Mouse (Mus musculus) erythroid progenitor cell, adult 5-6 weeks (primary cell): ENCODE data around the gene Kptn. TPM values are rescaled to one million over a fixed set of nuclear protein-coding genes. Genes with fewer than 3 reads are reported as not detected.

Experiments
- ATAC-seq: replicated peaks from 2 replicates; pipeline ENCODE4 v1.8.0; 2016; ENCODE audit warnings: moderate number of reproducible peaks, mild to moderate bottlenecking, moderate TSS enrichment, inconsistent platforms; ENCODE audit not compliant: poor library complexity, low FRiP score, severe bottlenecking
- total RNA-seq, 2 experiments: library from RNA; stranded (forward) in 1 of 2; stranded (reverse) in 1 of 2; fragments of 150-400 nt in 1 of 2; fragments of 186-747, 209-891 nt in 1 of 2; gene quantifications; 2 replicates each; pipeline versions ENCODE4 v1.2.3 to v1.2.4; 2015 to 2017; ENCODE audit warnings: low replicate concordance in 2 of 2

Kptn gene
- total RNA-seq, 2 experiments from 2014 or later: 2.9 to 5.2 TPM

DNA sequence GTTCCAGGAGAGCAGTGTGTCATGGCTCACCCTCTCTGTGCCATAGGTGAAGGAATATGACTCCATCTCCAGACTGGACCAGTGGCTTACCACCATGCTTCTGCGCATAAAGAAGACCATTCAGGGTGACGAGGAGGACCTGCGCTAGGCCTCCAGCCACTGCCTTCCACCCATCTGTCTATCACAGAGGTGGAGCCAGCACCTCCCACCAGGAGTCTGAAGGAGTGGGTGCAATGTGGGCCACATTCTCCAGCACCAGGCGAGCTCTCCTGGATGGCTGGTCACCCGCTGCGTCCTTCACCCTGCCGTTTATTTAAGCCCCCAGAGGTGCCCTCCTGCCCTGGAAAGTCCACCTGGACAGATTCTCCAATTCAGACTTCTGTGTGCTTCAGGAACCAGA is 3.3 kb upstream of the Kptn start:
- ATAC-seq: no peak

DNA sequence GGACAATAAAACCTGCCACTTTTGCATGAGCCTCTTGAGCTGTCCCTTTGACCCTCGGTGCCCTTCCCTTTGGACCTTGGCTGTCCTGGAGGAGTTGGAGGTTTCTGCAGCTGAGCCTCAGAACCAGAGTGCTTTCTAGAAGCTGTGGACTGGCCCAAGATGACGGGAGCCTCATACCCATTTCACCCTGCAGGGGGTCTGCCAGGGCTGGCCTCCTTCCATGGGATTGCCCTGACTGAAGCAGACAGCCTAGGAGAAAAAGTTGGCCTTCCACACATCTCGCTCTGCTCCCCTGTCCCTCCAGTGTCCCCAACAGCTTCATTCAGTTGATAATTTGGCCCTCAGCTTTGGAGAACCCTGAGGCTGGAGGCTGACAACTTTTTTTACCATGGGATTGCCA is 2.6 kb upstream of the Kptn start:
- no peak for ATAC-seq

DNA sequence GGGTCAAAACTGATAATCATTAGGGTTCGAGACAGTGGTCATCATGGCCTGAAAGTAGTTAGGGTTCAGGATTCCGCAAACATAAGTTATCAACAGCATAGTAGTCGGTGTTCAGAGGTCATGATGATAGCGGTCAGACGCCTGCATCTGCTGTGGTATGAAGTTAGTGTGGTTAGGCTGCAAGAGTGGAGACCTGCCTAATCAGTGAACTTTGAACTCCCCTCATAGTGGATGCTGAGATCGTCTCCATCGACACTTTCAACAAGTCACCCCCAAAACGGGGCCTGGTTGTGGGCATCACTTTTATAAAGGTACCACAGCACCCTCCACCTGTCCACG is 536 bp downstream of the Kptn start:
- no peak for ATAC-seq

DNA sequence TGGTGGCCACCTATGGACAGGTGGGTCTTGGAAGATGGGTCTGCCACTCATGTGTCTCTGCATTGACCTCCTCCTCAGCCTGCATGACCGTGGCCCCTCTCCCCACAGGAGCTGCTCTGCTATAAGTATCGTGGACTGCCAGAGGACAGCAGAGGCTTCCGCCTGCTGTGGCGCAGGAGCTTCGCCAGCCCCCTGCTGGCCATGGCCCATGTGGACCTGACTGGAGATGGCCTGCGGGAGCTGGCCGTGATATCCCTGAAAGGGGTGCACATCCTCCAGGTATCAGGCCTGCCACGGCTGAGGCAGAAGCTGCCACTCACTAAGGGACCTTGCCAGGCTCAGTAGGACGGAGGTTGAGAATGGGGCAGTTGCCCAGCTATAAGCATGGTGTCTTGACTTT is 6.1 kb downstream of the Kptn start:
- no peak for ATAC-seq

DNA sequence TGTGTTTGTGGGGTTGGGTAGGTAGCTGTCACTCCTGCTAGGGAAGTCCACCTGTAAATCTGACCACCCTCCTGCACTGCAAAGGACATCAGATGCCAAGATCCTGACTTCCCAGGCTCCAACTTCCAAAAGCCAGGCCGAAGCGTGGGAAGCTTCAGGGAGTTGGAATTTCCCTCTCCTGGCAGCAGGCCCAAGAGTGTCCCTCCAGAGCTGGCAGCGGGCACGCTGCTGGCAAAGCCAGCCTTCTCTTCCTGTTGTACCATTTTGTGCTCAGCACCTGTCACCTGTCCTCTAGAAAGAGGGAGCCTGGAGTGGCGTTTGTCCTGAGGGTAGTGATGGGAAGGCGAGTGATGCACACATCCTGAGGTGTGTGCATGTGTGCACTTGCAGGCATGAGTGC is 8.6 kb downstream of the Kptn start:
- no peak for ATAC-seq

DNA sequence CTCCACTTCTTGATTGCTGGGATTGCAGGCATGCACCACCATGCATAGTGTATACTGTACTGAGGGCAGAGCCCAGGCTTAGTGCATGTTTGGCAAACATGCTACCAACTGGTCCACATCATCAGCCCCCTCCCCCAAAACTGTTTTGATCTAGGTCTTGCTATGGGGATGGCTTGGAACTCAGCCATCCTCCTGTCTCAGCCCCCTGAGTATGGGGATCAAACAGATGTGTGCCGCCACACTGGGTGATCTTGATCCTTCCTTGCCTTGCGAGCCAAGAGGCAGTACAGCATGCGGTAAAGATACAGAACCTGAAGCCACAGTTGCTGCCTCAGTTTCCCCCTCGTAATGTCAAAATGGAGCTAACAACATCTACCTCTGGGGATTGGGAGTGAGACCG is 9.2 kb downstream of the Kptn start:
- no peak for ATAC-seq

DNA sequence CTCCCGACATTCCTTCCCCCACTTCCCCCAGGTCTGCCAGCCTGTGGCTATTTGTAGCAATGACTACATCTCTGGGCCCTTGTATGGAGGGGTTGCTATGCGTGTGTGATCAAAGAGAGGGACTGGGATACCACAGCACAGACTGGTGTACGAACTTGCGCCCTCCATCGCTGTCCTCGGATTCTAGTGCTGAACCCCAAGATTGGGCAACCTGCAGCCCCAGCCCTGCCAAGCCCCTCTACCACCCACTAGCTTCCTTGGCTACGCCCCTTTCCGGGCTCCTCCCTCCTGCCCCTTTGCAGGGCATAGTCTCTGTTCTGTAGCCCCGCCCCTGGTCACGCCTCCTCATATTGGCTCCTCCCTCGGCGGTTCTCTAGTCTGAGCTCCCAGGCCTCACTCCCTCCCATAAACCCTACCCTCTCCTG is 9.7 kb downstream of the Kptn start, which contains the start of gene Slc8a2:
TSS of gene Slc8a2 (plus strand) at position 406 of the 425 bp plus-strand sequence.
- ATAC-seq: no peak

DNA sequence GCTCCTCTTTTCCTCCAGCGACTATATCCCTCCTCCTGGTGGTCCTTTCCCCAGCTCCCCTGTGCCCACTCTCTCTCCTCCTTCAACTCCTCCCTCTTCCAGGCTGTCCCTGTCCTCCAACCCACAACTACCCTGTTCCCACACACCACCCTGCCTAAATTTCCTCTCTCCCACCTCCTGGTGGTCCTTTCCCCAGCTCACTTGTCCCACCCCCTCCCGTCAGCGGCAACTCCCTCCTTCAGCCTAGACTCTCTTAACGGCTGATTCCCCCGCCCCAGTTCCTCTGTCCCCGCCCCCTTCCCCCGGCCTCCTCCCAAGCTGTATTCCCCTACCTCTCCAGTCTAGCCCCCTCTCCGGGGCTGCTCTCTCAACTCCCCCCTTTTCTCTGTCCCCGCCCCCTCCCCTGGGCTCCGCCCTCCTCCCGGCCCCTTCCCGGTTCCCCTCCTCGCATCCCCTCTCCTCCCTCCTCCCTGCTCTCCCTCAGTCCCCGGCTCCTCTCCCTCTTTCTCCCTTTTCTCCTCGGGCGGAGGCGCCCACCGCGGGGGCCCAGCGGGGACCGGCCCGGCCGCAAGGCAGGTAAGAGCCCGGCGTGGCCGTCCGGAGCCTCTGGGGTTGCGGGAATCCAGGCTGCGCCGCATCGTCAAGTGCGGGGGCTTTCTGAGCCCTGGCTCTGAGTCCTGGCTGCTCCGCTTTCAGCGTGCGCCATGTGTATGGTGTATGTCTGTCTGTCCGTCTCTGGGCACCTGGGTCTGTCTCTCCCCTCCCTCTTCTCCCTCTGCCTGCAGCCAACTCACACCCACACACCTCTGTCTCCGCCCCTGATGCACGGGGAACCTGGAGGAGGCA is 10.4 kb downstream of the Kptn start:
- no peak for ATAC-seq

DNA sequence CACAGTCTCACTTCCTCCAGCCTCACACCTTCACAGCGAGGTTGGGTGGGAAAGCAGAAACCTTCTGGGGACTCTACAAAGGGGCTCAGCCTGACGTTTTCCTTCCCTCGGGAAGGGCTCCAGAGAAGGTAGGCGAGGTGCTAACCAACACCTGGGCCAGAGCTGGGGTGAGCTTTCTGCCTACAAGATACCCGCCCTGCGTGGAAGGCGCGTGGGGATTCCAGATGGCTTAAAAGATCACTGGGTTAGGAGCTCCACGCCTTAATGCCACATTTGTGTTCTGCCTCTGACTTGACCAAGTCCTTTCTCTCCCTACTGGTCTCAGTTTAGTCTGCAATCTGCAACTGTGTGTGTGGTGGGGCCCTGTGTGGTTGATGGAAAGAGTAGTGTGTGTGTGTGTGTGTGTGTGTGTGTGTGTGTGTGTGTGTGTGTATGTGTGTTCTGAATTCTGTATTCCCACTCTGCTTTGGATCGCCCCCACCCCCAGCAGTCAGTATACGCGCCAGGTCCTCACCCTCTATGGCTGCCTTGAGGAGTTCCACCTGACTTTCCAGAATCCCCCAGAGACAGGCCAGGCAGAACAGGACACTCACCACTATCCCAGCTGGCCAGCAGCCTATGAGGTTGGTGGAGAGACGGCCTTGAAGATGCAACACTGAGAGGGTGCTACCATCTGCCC is 11.4 kb downstream of the Kptn start:
- no peak for ATAC-seq

DNA sequence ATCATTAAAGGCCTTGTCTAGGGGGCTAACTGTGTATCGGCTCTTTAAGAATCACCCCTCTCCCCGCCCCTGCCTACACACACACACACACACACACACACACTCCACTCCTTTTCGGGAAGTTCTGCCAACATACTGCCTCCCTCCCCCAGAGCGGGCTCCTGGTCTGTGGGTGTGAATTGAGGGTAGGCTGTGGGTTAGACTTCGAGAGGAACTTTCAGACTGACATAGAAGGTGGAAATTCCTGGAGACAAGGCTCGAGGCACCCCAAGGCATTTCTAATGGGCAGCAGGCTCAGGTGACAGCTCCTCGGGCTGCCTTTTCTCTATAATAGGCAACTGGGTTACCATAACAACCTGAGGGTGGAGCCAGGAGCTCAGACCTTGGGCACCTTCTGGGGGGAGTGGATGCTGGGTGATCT is 12.5 kb downstream of the Kptn start:
- ATAC-seq: no peak

DNA sequence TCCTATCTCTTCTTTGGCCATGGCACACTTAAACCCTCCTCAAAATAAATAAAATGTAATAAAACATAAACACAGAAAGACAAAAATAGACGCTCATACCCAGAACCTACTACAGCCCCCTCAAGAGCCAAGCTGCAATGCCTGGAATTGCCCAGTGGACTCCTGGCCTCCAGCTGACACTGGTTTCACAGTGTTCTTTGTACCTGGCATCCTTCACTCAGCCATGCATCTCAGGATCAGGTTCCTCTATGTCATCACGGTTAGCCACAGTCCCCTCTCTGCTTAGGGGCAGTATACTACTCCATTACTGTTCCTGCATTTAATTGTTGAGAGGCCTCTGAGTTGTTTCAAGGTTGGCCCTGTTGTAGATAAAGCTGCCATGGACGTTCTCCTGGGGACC is 13.2 kb downstream of the Kptn start:
- no peak for ATAC-seq

DNA sequence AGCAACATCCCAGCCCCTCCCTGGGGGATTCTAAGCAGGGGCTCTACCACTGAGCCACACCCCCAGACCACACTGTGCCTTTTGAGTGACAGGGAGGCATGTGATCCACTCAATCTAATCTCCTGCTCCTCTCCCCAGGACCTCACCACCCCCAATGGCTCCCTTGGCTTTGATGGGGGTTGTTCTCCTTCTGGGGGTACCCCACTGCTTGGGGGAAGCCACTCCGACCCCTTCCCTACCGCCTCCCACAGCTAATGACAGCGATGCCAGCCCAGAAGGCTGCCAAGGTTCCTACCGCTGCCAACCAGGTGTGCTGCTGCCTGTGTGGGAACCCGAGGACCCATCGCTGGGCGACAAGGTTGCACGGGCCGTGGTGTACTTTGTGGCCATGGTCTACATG is 14.0 kb downstream of the Kptn start:
- ATAC-seq: no peak

DNA sequence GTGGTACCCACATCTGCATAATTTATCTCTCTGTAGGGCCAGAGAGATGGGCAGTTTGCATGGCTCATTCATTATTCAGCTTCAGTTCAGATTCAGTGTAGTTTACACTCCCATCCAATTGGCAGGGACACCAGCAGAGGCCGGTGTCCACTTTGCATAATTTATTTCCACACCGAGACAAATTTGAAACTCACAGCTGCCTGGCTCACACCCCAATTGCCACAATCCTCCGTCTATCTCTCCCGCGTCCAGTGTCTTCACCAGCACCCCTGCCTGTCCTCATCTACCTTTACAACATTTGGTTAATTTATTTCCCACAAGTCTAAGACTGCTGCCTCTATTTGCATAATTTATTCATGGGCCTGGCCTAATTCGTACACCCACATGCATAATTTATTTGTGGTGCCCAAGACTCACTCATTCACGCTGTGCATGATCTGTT is 15.3 kb downstream of the Kptn start:
- no peak for ATAC-seq

DNA sequence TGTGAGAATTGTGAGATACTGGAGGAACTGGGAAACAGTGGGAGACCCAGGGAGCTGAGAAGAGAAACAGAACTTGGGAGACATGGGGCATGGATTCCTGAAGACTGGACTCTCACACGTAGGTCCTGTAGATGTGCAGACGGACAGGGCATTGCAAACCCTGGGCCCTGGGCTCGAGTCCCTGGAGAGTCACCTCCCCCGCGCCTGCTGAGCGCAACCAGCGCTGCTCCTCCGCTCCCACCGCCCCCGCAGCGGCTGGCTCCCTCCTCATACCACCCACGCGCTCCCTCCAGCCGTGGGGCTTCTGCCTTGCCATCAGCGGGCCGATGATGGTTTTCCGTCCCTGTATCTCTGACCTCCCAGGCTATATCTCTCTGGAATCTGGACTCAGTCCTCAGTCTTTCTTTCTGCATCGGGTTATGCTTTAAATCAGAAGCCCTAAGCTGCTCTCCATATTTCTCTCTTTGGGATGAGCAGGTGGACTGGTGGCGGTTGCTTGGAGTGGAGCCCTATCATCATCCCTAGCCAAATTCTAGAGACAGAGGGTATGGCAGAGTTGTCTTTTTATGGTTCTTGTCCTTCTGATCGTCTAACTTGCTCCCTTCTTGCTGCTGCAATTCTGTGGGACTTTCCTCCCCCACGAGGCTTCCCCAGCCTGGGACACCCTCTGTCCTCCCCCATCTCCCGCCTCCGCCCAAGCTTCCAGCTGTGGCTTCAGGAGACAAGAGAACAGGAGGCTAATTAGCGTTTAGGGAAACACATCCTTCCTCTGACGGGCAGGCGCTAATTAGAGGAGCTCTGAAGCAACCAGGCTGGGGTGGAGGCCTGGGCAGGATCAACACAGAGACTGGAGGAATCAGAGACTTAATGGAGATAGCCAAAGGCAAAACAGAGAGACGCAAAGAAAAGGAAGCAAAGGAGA is 27.1 kb downstream of the Kptn start:
- 0 out of 2 replicates have a peak, but pooled peaks have one; percentile 52 for ATAC-seq

DNA sequence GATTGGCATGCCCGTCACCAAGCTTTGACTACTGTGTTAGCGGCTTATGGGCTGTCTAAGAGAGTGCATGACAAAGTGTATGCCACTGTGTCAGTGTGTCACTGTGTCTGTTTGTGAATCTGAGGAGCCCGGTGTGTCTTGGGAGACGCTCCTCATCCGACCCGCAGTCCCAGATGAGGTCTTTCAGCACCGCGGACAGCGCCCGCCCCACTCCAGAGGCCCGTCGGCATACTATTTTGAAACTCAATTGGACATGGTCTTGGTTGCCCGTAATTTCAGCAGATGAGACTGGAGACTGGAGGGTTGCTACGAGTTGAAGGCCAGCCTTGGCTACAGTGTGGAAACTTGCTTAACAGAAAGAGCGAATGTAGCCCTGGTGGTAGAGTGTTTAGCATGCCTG is 27.9 kb downstream of the Kptn start:
- no peak; the same call in 1 of the 2 replicates for ATAC-seq

DNA sequence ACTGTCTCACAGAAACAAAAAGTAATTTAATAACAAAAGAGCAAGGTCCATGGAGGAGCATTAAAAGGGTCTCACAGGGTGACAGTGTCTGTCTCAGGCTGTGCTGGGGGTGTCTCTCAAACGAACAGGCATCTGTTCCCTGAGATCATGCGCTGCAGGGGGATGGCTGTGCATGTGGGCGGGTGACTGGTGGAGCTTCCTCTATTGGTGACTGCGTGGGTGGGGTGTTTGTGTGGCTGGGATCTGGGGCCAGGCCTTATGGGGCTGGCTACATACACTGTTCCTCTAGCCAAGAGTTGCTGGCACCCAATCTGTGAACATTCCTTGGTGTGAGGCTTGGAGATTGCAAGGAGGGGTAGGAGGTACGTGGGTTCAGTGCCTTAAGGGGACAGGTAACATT is 29.5 kb downstream of the Kptn start:
- ATAC-seq: no peak

DNA sequence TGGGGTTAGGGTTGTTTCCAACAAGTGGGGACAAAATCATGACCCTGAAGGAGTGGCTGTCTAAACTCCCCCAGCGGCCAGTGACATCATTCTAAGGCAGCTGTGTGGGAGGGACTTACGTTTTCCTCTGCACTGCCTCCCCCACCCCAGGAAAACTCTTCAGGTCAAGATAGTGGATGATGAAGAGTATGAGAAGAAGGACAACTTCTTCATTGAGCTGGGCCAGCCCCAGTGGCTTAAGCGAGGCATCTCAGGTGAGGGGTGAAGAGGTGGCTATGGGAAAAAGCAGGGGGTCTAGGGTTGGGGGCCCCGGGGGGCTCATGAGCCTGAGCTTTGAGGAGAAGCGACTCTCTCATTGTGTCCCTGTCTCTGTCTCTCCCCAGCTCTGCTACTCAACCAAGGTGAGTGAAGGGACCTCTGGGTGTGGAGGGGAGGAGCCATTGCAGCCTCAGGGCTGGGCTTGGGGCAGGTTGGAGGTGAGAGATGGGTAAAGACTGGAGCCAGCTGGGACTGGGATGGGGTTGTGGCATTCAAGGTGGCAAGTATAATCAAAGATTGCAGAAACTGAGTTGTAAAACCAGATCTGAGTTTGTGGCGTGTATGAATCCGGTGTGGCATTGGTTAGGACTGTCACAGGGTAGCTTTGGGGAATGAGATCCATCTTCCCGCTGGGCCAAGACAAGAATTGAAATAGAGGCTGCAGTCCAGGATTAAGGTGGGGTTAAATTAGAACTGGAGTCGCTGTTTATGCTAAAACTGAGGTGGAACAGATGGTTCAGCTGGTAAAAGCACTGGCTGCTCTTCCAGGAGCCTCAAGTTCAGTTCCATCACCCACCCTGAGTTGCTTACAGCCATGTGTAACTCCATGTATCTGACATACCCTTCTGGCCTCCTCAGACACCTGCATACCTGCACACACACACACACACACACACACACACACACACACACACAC is 30.8 kb downstream of the Kptn start:
- ATAC-seq: no peak

DNA sequence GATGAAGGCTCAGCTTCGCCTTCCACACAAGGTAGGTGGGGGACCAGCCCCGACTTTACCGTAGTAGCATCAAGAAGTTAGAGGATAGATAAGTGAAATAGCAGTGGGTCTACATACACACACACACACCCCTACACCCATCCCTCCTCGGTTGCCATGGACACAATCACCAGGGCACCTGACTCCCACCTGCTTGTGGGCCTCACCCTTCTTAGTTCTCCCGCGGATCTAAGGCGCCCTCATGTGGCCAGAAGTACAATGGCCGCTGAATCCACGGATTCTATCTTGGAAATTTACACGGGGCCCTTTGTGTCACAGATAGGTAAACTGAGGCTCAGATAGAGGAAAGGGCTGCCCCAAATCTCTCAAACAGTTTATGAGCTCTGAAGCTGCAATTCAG is 33.8 kb downstream of the Kptn start:
- ATAC-seq: peak; percentile 71
